Mouse (Mus musculus): Measurements from ENCODE around the gene Atp8b2. TPM values are rescaled to one million over a fixed set of nuclear protein-coding genes. Genes with fewer than 3 reads are reported as not detected.

Atp8b2 gene
- total RNA-seq (2023) = 110 TPM

DNA sequence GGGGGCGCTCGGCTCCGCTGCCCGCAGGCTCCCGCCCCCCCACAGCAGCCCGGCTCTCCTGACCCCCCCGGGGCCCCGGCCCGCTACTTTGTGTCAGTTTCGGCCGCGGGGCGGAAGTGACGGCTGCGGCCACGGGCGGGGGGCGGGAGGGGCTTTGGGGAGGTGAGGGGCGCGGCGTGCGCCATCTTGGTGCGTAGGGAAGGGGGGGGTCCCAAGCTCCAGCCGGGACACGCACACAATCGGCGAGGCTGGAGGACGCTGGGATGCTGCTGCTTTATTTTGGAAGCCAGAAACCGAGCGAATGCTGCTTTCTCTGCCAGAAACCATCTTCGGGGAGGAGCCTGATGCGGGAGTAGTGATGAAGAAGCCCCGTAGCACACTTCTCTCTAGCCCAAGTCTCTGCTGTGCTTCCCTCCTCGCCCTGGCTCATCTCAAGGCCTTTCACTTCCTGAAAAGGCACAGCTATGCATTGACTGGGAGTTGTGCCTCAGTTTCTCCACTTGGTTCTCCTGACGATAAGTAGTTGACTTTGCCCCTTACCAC is at the start of gene Atp8b2:
Gene Atp8b2 (minus strand): TSS at position 288 of the 543 bp plus-strand sequence.

DNA sequence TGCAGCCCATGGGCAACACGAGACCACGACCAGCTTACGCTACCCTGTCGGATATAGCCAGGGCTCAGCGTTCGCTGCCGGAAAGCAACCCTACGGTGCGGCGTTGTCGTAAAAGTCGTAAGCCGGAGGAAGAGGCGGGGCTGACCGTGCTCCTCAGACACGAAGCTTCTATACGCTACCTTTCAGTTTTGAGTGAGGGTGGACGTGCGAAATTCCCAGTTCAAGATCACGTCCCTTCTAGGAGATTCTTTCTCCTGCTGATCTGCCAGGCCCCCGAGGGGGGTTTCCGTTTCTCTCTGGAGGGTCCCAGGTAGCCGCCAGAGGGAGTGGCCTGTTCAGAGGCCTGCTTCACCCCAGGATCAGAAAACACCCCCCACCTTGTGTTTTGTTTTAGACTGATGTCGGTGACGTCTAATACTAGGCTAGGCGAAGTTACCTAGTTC is 35.3 kb upstream of the Atp8b2 start, which contains the start of gene Hax1:
Gene Hax1 (minus strand): TSS at position 169 of the 443 bp plus-strand sequence.

DNA sequence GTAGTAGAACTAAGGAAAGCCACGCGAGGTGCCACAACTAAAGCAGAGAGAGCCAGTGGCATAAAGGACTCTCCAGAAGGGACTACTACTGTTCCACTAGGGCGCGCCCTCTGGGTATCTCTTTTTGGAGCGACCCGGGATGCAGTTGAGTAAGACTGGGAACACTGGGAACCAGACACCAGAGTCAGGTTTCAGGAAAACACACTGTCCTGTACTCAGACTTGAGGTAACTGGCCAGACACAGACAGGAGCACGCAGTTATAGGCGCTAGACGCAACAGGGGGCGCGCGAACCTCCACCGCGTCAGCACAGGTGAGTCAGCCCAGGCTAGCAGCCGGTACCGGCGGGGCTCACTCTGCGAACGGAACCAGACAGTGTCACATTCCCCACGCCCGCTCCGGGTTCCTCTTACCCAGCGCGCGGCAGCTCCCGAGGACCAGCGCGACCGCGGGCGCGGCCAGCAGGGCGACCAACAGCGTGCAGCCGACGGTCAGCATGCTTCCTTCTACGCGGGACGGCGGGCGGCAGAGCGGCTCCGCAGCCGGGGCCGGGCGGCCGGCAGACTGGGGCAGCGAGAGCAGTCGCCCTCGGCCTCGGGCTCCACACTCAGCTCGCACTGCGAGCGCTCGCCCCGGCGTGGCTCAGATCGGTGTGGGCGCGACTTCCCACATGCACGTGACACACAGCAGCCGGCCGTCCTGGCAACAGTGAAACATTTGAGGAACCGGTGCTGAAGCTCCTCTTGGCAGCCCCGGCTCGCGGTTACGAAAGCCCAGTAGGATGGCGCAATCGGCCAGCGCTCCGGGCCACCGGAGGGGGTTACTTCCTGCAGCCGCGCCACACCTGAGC is 50.5 kb downstream of the Atp8b2 start, which contains the start of gene Il6ra:
Gene Il6ra (minus strand): TSS at position 654 of the 849 bp plus-strand sequence.

Other genes starting within 250 kb of the Atp8b2 start
- gene Adar, start 248.5 kb downstream of the Atp8b2 start, total RNA-seq (2023) = 145 TPM
- gene Chrnb2, start 198.9 kb downstream of the Atp8b2 start, total RNA-seq (2023) = 2.9 TPM
- gene Ube2q1, start 189.9 kb downstream of the Atp8b2 start, total RNA-seq (2023) = 74.4 TPM
- 1.0 TPM for gene She, start 132.1 kb downstream of the Atp8b2 start, total RNA-seq (2023)
- 94.7 TPM for gene Il6ra, start 50.3 kb downstream of the Atp8b2 start, total RNA-seq (2023)
- 50.9 TPM for gene Hax1, start 35.3 kb upstream of the Atp8b2 start, total RNA-seq (2023)
- 90.4 TPM for gene 4933434E20Rik, start 88.1 kb upstream of the Atp8b2 start, total RNA-seq (2023)
- 289 TPM for gene Ubap2l, start 89.1 kb upstream of the Atp8b2 start, total RNA-seq (2023)
- 536 TPM for gene Tpm3, start 109.1 kb upstream of the Atp8b2 start, total RNA-seq (2023)
- gene Nup210l, start 140.6 kb upstream of the Atp8b2 start, total RNA-seq (2023) = 1.1 TPM